Mouse (Mus musculus) hematopoietic multipotent progenitor cell, adult 10-12 weeks (in vitro differentiated cells): ENCODE data around the gene Basp1. TPM values are rescaled to one million over a fixed set of nuclear protein-coding genes. Genes with fewer than 3 reads are reported as not detected.

Source experiments
- polyA plus RNA-seq: library from polyadenylated mRNA; stranded (reverse); fragments of >175 nt; gene quantifications from 2 replicates; pipeline ENCODE4 v1.2.3, GENCODE M21; 2012; ENCODE audit warnings: low replicate concordance

Gene Basp1
- polyA plus RNA-seq: 40.2 and 120 TPM in 2 replicates

DNA sequence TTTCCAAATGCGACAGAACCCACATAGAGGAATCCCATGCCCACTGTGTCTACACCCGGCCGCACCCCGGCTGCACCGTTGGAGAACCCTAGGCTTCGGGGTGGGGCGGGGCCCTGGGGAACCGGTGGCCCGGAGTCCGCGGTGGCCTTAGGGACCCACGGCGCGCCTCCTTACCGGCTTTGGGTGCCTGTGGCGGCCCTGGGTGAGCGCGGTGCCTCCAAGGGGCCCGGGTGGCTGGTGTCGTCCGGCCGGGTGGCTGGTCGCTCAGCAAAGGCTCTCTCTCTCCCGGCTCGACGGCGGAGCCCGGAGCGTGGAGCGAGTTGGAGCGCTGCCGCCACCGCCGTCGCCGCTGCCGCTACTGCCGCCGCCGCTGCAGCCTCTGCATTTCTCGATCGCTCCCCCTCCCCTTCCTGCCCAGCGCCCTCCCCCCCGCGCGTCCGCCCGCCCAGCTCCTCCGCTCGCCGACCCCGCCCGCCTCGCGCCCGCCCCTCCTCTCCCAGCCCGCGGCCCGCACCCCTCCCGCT, at the start of gene Basp1:
Basp1 (minus strand) TSS at position 387 of the 524 bp plus-strand sequence.

Other genes starting within 250 kb of the Basp1 start
- gene Myo10, start 208.8 kb upstream of the Basp1 start, polyA plus RNA-seq: 5.2 and 27.5 TPM in 2 replicates